Mouse (Mus musculus) kidney, postnatal 25 days (tissue): Measurements from ENCODE around the gene Cfh.
"Not testable (repeated sequence)": the region's sequence is repeated elsewhere in the genome, so short reads cannot be mapped to it uniquely, and the experiment has no call there.

ENCODE experiments used
- DNase-seq, 2 experiments: peaks; one replicate each; pipeline ENCODE4 v3.0.0; 2021; ENCODE audit warnings: mixed read lengths in 2 of 2

The Cfh gene

DNA sequence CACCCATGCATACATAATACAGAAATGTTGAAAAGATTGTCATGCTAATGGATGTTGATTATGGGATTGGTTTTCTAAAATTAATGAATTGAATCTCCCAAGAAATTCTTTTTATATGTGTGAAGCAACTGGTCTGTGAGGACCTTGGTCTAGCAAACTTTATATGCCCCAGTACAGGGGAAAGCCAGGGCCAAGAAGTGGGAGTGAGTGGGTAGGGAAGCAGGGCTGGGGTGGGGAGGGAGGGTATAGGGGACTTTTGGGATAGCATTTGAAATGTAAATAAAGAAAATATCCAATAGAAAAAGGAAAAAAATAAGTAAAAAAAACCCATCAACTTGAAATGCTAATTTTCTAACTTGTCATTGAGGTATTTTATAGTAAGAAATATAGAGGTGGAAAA is at the start of gene Cfh:
Gene Cfh, minus strand, starts transcription at position 101 of the 400 bp plus-strand sequence.
- not testable (repeated sequence) for DNase-seq

- DNase-seq = no peak
These were observed 43.1 kb upstream of the Cfh start for GRCm38 (mm10) chr1:140226673-140227072.

DNA sequence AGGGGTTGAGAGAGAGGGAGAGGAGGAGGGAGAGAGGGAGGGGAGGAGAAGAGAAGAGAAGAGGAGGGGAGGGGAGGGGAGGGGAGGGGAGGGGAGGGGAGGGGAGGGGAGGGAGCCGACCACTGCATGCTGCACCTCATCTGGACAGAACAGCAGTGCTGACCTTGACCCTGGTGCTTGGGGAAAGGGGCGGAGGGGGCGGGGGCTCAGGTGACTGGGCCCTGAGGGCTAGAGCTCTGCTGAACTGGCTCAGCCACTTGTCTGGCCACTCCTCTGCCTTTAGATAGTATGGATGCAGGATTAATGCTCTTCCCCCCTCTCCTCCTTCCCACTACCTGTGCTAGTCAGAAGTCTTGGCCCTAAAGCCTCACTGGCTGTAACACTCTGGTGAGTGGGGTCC is 41.7 kb upstream of the Cfh start:
- no peak for DNase-seq

DNA sequence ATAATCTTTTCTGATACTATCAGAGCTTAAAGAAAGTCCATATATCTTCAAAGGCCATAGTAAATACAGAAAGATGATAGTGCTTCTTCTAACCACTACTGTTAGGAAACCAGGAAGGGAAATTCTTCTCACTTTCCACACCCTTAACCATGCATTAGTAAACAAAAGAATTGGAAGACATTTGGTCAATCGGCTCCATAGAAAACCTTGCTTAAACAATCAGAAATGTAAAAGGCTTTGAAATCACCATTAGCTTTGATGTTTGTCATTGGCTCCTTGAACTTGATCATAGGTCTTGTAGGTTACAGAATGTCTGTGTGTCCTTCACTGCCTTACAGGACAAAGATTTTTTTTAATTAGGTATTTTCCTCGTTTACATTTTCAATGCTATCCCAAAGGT is 21.8 kb upstream of the Cfh start:
- DNase-seq = no peak

- DNase-seq = not testable (repeated sequence)
These were observed 4.9 kb upstream of the Cfh start for GRCm38 (mm10) chr1:140188500-140188899.

DNA sequence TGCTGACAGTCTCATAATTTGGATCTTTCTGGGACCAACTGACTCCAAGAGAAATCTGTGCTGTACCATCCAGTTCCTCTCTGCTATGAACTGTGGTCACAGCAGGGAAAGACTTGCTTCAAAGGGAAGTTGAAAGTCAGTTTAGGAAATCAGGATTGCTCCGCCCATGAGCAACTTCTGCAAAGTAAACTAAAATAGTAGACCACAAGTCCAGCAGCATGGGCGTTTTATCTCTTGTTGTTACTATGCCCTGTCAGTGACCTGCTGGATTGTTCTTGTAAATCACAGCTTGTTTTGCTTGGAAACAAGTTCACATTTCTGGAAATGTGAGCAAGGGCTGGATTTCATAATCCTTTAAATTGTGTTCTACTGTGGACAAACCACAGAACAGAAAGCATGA is 356 bp downstream of the Cfh start:
- DNase-seq = peak; percentile 52 to 56

GRCm38 (mm10) chr1:140180125-140180524 is 3.4 kb downstream of the Cfh start:
- DNase-seq = no peak

DNA sequence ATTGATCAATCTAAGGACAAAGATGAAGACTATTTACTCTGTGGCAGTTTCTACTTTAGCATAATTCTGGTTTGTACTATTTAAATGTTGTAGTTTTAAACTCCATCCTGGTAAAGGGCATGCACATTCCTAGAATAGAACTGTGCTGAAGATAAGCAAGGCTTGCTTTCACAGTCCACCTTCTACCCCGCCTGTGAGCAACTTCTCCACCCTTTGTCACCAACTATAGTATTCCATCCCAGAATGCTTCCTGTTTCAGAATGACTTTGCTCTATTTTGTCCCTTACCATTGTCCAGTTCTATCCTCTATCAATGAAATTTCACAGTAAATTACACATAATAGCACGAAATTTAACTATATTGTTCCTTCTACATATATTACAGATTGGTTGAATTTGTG is 8.1 kb downstream of the Cfh start:
- DNase-seq = no peak

DNA sequence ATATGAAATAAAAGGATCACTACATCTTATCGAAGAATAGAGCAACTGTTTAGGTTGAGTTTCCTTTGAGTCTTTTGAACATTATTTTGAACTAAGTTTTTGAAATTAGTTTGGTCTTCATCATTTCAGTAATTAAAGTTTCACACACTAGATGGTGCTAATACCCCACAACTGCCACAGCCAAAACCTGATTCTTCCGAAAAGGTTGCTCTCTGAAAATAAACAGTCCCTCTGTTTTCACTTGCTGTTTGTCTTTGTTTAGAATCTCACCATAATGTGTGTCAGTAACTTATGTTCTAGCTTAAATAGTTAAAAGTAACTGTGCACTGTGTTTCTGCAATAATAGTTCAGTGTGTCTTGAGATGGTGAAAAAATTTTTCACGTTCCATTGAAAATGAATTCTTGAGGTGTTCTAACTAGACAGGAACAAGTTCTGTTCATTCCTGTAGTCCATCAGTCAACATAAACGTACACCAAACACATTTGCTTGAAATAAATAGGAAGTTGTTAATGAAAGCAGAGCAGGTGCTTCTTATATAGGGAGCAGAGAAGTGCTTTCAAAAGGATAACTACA is 11.9 kb downstream of the Cfh start:
- DNase-seq = no peak

- DNase-seq = no peak
These were observed 24.6 kb downstream of the Cfh start for GRCm38 (mm10) chr1:140158970-140159369.

DNA sequence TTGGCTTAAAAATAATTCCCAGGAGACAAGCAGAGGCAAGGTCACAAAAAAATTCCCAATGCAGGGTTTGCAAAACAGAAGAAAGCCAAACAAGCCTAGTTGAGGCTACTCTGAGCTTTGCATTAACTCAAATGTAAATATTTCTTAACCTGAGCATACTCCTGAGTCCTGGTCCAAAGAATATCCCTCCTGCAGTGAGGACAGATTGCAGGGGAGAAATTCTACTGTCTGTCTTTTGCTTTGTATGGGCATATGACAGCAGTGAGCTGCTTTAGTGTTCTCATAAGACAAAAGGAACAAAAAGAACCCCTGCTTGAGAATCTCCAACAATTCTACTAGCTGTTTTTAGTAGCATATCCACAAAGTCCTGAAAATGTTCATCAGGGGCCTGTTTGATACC is 114.1 kb downstream of the Cfh start:
- no peak for DNase-seq
